In genomic region chr2:155895046-155895735, GRCm38 (mm10) we compare ENCODE assay signal across 27 mouse cellular contexts. TPM values are rescaled to one million over a fixed set of nuclear protein-coding genes. Genes with fewer than 3 reads are reported as not detected.
DNase-seq lines count a peak whose midpoint lies in the region; ATAC-seq and TF ChIP-seq lines count a peak whose summit lies in the region.
"Had no signal": no experiment of that assay in that cellular context is flagged by ENCODE, and none has a peak within 500 bp of the region (broad histone marks: within the 10 kb centered on the region; RNA-seq: fewer than 3 reads in every experiment).

No protein-coding gene starts in this region.

- TF ChIP-seq CTCF in kidney, adult 2 months (conservative IDR thresholded peaks at IDR 0.05; ENCODE audit: insufficient read depth, insufficient read length, low read depth, low read length): no peak

- no peak for ATAC-seq in liver, embryonic 11.5 days (replicated peaks; ENCODE audit: low FRiP score)
- ATAC-seq in lung, embryonic 15.5 days (ENCODE audit: borderline replicate concordance, extremely low read depth, low FRiP score, low TSS enrichment): no peak
- ATAC-seq in stomach, embryonic 16.5 days (ENCODE audit: insufficient read depth, low FRiP score): no peak
- ATAC-seq: activated CD4-positive, CD25-positive, alpha-beta regulatory T cell, adult 4 months; Patski had no signal

- no peaks in the 10 kb centered on the region for H3K27me3 ChIP-seq in kidney, adult 2 months (replicated peaks; ENCODE audit: control insufficient read depth, insufficient read depth, low read length)
- H3K27me3 ChIP-seq in liver, embryonic 11.5 days (replicated peaks; ENCODE audit: control insufficient read depth, insufficient read depth, low read length): no peaks in the 10 kb centered on the region
- H3K27me3 ChIP-seq in lung, embryonic 15.5 days: no peaks in the 10 kb centered on the region
- H3K27me3 ChIP-seq in stomach, embryonic 16.5 days (ENCODE audit: control insufficient read depth, insufficient read depth, low read length): no peaks in the 10 kb centered on the region
- H3K27me3 ChIP-seq: embryonic facial prominence, embryonic 15.5 days; hindbrain, embryonic 15.5 days; Patski had no signal

- 0 out of 2 replicates have a peak, but pooled peaks cover 4% of the 10 kb centered on the region for H3K4me1 ChIP-seq in kidney, adult 2 months (ENCODE audit: control insufficient read depth, insufficient read depth, low read length)
- no peaks in the 10 kb centered on the region for H3K4me1 ChIP-seq in liver, embryonic 11.5 days (replicated peaks; ENCODE audit: control insufficient read depth, insufficient read depth, low read length)
- H3K4me1 ChIP-seq in lung, embryonic 15.5 days: no peaks in the 10 kb centered on the region
- no peaks in the 10 kb centered on the region for H3K4me1 ChIP-seq in stomach, embryonic 16.5 days (ENCODE audit: control insufficient read depth, insufficient read depth, low read length)
- H3K4me1 ChIP-seq: embryonic facial prominence, embryonic 15.5 days; forebrain, embryonic 10.5 days; hindbrain, embryonic 15.5 days; midbrain, embryonic 10.5 days had no signal

- H3K4me2 ChIP-seq in liver, embryonic 11.5 days: 0 out of 2 replicates have a peak overlapping the region, but pooled peaks have one; percentile 24
- no peak overlapping the region for H3K4me2 ChIP-seq in lung, embryonic 15.5 days
- no peak overlapping the region for H3K4me2 ChIP-seq in stomach, embryonic 16.5 days (ENCODE audit: low read depth, low read length)
- H3K4me2 ChIP-seq: embryonic facial prominence, embryonic 15.5 days; heart, embryonic 11.5 days; hindbrain, embryonic 15.5 days had no signal

- H3K27ac ChIP-seq in kidney, adult 2 months (ENCODE audit: insufficient read depth, low read depth, low read length): no peak overlapping the region
- H3K27ac ChIP-seq in liver, embryonic 11.5 days (ENCODE audit: low read depth, low read length): 0 out of 2 replicates have a peak overlapping the region, but pooled peaks have one; percentile 32
- 0 out of 2 replicates have a peak overlapping the region, but pooled peaks have one; percentile 6 for H3K27ac ChIP-seq in lung, embryonic 15.5 days
- H3K27ac ChIP-seq in stomach, embryonic 16.5 days (ENCODE audit: low read length): peak overlapping the region; percentile 35; the same call in 1 of the 2 replicates
- H3K27ac ChIP-seq: embryonic facial prominence, embryonic 15.5 days; forebrain, embryonic 10.5 days; hindbrain, embryonic 15.5 days; midbrain, embryonic 10.5 days had no signal

- peak; percentile 21 for DNase-seq in kidney, adult 2 months
- DNase-seq in kidney, postnatal 14 days: no peak
- DNase-seq in liver, embryonic 11.5 days (ENCODE audit: low spot score): no peak
- no peak for DNase-seq in thymus, postnatal 0 days (ENCODE audit: low spot score)
- no peak for DNase-seq in cerebellum, postnatal 14 days
- DNase-seq in thymus, postnatal 10 days (ENCODE audit: low spot score in 2 of 2): no peak
- DNase-seq: adrenal gland, postnatal 25 days; cerebellum, adult 8-10 months; embryo, embryonic 11 days; gastrocnemius, postnatal 36 days; kidney, postnatal 10 days; left cerebral cortex, postnatal 4 days; right cerebral cortex, adult 18-20 months; spleen, adult 18-20 months; thymus, postnatal 4 days had no signal

- H3K9ac ChIP-seq in liver, embryonic 11.5 days (ENCODE audit: low read depth, low read length): no peak overlapping the region
- H3K9ac ChIP-seq in lung, embryonic 15.5 days: no peak overlapping the region
- no peak overlapping the region for H3K9ac ChIP-seq in stomach, embryonic 16.5 days (ENCODE audit: low read length)
- H3K9ac ChIP-seq: embryonic facial prominence, embryonic 15.5 days; hindbrain, embryonic 15.5 days had no signal

- TF ChIP-seq POLR2A in kidney, adult 2 months (IDR thresholded peaks at IDR 0.05; ENCODE audit: low read depth, low read length): no peak

- no peaks in the 10 kb centered on the region; the same call in 1 of the 2 replicates for H3K36me3 ChIP-seq in kidney, adult 2 months (ENCODE audit: control insufficient read depth, insufficient read depth, low read length)
- peaks cover 14% of the 10 kb centered on the region; the same call in 1 of the 2 replicates for H3K36me3 ChIP-seq in liver, embryonic 11.5 days (ENCODE audit: control insufficient read depth, insufficient read depth, low read length)
- H3K36me3 ChIP-seq in lung, embryonic 15.5 days: peaks cover 7% of the 10 kb centered on the region; the same call in 1 of the 2 replicates
- no peaks in the 10 kb centered on the region for H3K36me3 ChIP-seq in stomach, embryonic 16.5 days (ENCODE audit: control insufficient read depth, insufficient read depth, low read length)

- H3K4me3 ChIP-seq in kidney, adult 2 months (ENCODE audit: insufficient read depth, low read depth, low read length): no peak overlapping the region
- H3K4me3 ChIP-seq in liver, embryonic 11.5 days (ENCODE audit: low read depth, low read length): no peak overlapping the region
- H3K4me3 ChIP-seq in lung, embryonic 15.5 days: no peak overlapping the region
- no peak overlapping the region for H3K4me3 ChIP-seq in stomach, embryonic 16.5 days (replicated peaks; ENCODE audit: low read length)
- H3K4me3 ChIP-seq: embryonic facial prominence, embryonic 15.5 days; forebrain, embryonic 10.5 days; hindbrain, embryonic 15.5 days; midbrain, embryonic 10.5 days had no signal

- WGBS in kidney, adult 2 months: 73% methylated on average over 16 of the region's 16 CpGs
- WGBS in liver, embryonic 11.5 days: 79% methylated on average over 16 of the region's 16 CpGs
- WGBS in lung, embryonic 15.5 days: 66% methylated on average over 16 of the region's 16 CpGs
- 69% methylated on average over 16 of the region's 16 CpGs for WGBS in stomach, embryonic 16.5 days

- no peaks in the 10 kb centered on the region for H3K9me3 ChIP-seq in liver, embryonic 11.5 days (ENCODE audit: control insufficient read depth, low read length)
- no peaks in the 10 kb centered on the region for H3K9me3 ChIP-seq in lung, embryonic 15.5 days
- no peaks in the 10 kb centered on the region for H3K9me3 ChIP-seq in stomach, embryonic 16.5 days (replicated peaks; ENCODE audit: control insufficient read depth, low read length)
- H3K9me3 ChIP-seq: embryonic facial prominence, embryonic 15.5 days; forebrain, embryonic 10.5 days; hindbrain, embryonic 15.5 days; midbrain, embryonic 10.5 days had no signal

RNA-seq across cellular contexts. Expression of gene Uqcc1, which starts 34.9 kb away (rescaled TPM):
- polyA plus RNA-seq in kidney, adult 2 months (2012; rRNA removed): 64.1 and 74.9 TPM in 2 replicates
- 76.1 and 83.4 TPM in 2 replicates for polyA plus RNA-seq in liver, embryonic 11.5 days (2014; fragmentation: Nextera tagmentation; extraction: Ambion mirVana)
- 65.9 and 75.6 TPM in 2 replicates for polyA plus RNA-seq in lung, embryonic 15.5 days (2015; fragmentation: Nextera tagmentation; extraction: Ambion mirVana)
- 66.5 and 67.1 TPM in 2 replicates for polyA plus RNA-seq in stomach, embryonic 16.5 days (2015; fragmentation: Nextera tagmentation; extraction: Ambion mirVana)
- polyA plus RNA-seq in thymus, postnatal 0 days (2015; fragmentation: Nextera tagmentation; extraction: Ambion mirVana): 56.9 and 58.2 TPM in 2 replicates

RNA-seq across cellular contexts. Expression of gene Gm15557, which starts 45.3 kb away (rescaled TPM):
- polyA plus RNA-seq in kidney, adult 2 months (2012; rRNA removed): not detected in 2 replicates
- polyA plus RNA-seq in liver, embryonic 11.5 days (2014; fragmentation: Nextera tagmentation; extraction: Ambion mirVana): not detected in 2 replicates
- not detected in 2 replicates for polyA plus RNA-seq in lung, embryonic 15.5 days (2015; fragmentation: Nextera tagmentation; extraction: Ambion mirVana)
- polyA plus RNA-seq in stomach, embryonic 16.5 days (2015; fragmentation: Nextera tagmentation; extraction: Ambion mirVana): not detected in 2 replicates
- not detected in 2 replicates for polyA plus RNA-seq in thymus, postnatal 0 days (2015; fragmentation: Nextera tagmentation; extraction: Ambion mirVana)
- polyA plus RNA-seq: activated CD4-positive, CD25-positive, alpha-beta regulatory T cell, adult 4 months; C2C12; forebrain, embryonic 10.5 days; heart, embryonic 11.5 days; hindbrain, embryonic 15.5 days; lung, embryonic 16.5 days; neural tube, embryonic 11.5 days; Patski had no signal

RNA-seq across cellular contexts. Expression of gene Gdf5, which starts 50.0 kb away (rescaled TPM):
- 0.29 and 0.41 TPM in 2 replicates for polyA plus RNA-seq in kidney, adult 2 months (2012; rRNA removed)
- polyA plus RNA-seq in liver, embryonic 11.5 days (2014; fragmentation: Nextera tagmentation; extraction: Ambion mirVana): 0.19 and 0.30 TPM in 2 replicates
- 0.34 and 0.57 TPM in 2 replicates for polyA plus RNA-seq in lung, embryonic 15.5 days (2015; fragmentation: Nextera tagmentation; extraction: Ambion mirVana)
- 1.2 and 1.3 TPM in 2 replicates for polyA plus RNA-seq in stomach, embryonic 16.5 days (2015; fragmentation: Nextera tagmentation; extraction: Ambion mirVana)
- 0.22 and 0.25 TPM in 2 replicates for polyA plus RNA-seq in thymus, postnatal 0 days (2015; fragmentation: Nextera tagmentation; extraction: Ambion mirVana)
- polyA plus RNA-seq: activated CD4-positive, CD25-positive, alpha-beta regulatory T cell, adult 4 months; C2C12 had no signal
